Mouse (Mus musculus) retina, embryonic 14.5 days (tissue): ENCODE measurements at regions not wholly inside any gene's neighbourhood (a gene's known extent, or its start where the extent isn't known, plus 50 kb on each side); places are given as distances from the start of the nearest gene placed in this dataset.
"Not testable (repeated sequence)": the region's sequence is repeated elsewhere in the genome, so short reads cannot be mapped to it uniquely, and the experiment has no call there.

Source experiments
- DNase-seq: peaks from one replicate; pipeline ENCODE4 v3.0.0-alpha.2; 2015; ENCODE audit warnings: low spot score

GRCm38 (mm10) chr11:93651966-93652365, 233.6 kb downstream of the Utp18 start:
- not testable (repeated sequence) for DNase-seq
